Mouse (Mus musculus) inflammation-experienced regulatory T-cells (primary cell): Measurements from ENCODE around the gene Nek8. TPM values are rescaled to one million over a fixed set of nuclear protein-coding genes. Genes with fewer than 3 reads are reported as not detected.

ENCODE experiments used
- polyA plus RNA-seq, 2 experiments: library from polyadenylated mRNA; unstranded; fragments of 100-300 nt; shearing (Covaris generic); gene quantifications; one replicate each; pipeline ENCODE4 v1.2.1; 2017

Nek8 gene
- polyA plus RNA-seq = 10 to 100 TPM; 10.2 to 10.5 TPM

GRCm38 (mm10) chr11:78176402-78176862 lies at the start of gene Nek8, which contains the start of gene Tlcd1:
TSS of gene Nek8 (minus strand) at chr11:78176675.
TSS of gene Tlcd1 (plus strand) at chr11:78176711.

DNA sequence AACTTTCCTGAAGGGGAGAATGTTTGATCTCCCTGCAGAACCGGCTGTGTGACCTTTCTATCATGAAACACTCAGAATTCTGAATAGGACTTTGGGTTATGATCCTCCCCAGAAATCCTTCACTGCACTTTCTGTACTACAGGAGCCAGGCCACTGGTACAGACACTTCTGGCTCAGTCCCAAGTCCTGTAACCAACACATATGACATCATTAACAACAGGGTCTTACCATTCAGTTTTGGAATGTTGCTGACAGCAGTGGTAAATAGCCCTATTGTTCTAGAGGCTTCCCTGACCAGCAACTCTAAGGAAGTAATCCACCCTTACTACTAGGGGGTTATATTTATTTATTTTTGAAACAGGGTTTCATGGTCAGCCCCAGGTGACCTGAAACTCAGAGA lies 16.6 kb upstream of the Nek8 start, which contains the start of gene Proca1:
TSS of gene Proca1 (plus strand) at position 280 of the 400 bp plus-strand sequence.

DNA sequence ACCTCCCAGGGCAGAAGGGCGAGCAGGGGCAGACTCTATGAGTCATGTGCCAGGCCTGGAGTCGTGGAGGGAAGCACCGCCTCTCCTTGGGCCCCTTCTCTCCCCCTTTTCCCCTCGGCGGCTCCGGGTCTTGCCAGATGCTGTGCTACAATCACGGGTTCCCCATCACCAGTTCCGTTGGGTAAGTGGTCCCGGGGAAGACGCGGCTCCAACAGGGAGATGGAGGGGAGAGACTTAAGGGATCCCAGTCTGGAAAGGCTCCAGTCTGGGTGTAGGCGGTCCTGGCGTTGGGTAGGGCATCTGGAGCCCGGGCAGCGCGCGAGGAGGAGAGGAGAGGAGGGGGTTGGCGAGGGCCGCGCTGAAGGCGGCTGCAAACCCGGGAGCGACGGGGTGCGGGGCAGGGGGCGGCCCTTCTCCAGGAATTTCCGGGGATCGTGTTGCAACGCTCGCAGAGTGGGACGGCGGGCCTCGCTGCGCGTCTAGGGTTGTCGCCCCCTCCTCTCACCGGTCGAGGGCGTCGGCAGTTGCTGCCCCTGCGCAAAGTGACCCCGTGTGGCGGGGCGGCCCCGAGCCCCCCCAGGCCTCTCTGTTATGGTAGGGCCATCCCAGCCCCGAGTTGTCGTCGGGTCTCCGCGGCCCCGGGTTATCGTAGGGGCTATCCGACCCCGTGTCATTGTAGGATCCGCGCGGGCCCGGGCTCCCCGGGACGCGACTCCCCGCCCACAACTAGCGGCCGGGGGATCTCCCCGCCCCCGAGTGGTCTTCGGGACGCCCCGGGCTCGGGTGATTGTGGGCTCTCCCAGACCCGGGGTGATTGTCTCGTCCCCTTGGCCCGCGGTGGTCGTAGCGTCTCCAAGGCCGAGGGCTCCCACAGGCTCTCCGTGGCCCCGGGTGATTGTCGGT lies 12.1 kb upstream of the Nek8 start, which contains the start of gene Rab34:
TSS of gene Rab34 (plus strand) at position 100 of the 903 bp plus-strand sequence.

GRCm38 (mm10) chr11:78182961-78183844 lies 6.7 kb upstream of the Nek8 start, which contains the start of gene Rpl23a:
TSS of gene Rpl23a (minus strand) at chr11:78183584.

DNA sequence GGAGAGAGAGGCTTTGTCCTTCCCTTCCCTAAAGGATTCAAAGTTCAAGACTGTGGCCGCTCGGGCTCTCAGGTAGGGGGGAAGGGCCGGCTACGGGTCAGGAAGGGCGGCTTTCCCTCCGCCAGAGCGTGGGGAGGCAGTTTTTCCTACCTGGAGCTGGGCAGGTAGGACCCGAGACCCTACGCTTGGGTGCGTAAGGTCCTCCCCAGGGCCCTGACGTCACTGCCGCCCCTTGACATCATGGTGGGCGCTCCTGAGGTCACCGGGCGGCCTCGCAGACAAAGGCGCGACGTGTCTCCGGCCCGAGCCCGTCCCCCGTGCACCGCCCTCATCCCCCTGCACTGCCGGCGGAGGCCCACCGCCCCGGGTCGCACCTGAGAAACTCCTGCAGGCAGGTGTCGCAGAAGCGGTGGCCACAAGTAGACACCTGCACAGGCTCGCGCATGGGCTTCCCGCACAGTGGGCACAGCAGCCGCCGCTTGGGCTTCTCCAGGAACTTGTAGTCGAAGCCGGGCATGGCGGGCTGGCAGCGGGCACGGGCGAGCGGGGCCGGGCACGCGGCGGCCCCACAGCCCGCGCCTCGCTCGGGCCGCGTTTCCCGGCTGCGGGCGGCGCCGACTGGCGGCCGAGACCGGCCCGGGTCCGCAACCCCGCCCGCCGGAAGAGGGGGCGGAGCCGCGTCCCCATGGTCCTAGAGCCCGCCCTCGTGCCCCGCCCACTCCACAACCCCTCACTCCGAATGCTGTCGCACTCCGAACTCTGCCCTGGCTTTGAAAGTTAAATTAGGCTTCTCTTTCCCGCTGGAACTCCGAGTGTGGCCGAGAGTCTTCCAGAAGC lies 11.3 kb downstream of the Nek8 start, which contains the start of gene Traf4:
TSS of gene Traf4 (minus strand) at position 666 of the 837 bp plus-strand sequence.

Other genes with a start within 250 kb of the Nek8 start
- gene Sez6, start 245.9 kb downstream of the Nek8 start, polyA plus RNA-seq = 1 to 10 TPM in 1 of 2 experiments, under 1 TPM in 1; 0.18 to 1.2 TPM
- 10 to 100 TPM; 39.8 to 49.5 TPM for gene Phf12, start 193.9 kb downstream of the Nek8 start, polyA plus RNA-seq
- gene Dhrs13, start 144.4 kb downstream of the Nek8 start, polyA plus RNA-seq = 10 to 100 TPM in 1 of 2 experiments, 1 to 10 TPM in 1; 3.5 to 11.3 TPM
- 10 to 100 TPM; 45.2 to 46.9 TPM for gene Flot2, start 138.7 kb downstream of the Nek8 start, polyA plus RNA-seq
- gene Eral1, start 96.3 kb downstream of the Nek8 start, polyA plus RNA-seq = 10 to 100 TPM; 35.2 to 42.6 TPM
- 10 to 100 TPM; 16.4 to 22.2 TPM for gene Fam222b, start 82.0 kb downstream of the Nek8 start, polyA plus RNA-seq
- 10 to 100 TPM; 37.7 to 41.3 TPM for gene Traf4, start 11.1 kb downstream of the Nek8 start, polyA plus RNA-seq
- gene Tlcd1, start within 50 bp of the Nek8 start, polyA plus RNA-seq = 1 to 10 TPM; 3.2 to 3.4 TPM
- gene Rpl23a, start 6.9 kb upstream of the Nek8 start, polyA plus RNA-seq = 1,000 to 10,000 TPM; 1,229 to 1,373 TPM
- 1 to 10 TPM; 1.6 to 3.9 TPM for gene Rab34, start 11.8 kb upstream of the Nek8 start, polyA plus RNA-seq
- gene Proca1, start 16.7 kb upstream of the Nek8 start, polyA plus RNA-seq = 1 to 10 TPM in 1 of 2 experiments, under 1 TPM in 1; 0.71 to 3.6 TPM
- gene Sdf2, start 69.1 kb upstream of the Nek8 start, polyA plus RNA-seq = 100 to 1,000 TPM in 1 of 2 experiments, 10 to 100 TPM in 1; 85.9 to 108 TPM
- gene Supt6, start 69.3 kb upstream of the Nek8 start, polyA plus RNA-seq = 10 to 100 TPM; 35.7 to 38.9 TPM
- 10 to 100 TPM; 70.9 to 82.1 TPM for gene 2610507B11Rik, start 85.1 kb upstream of the Nek8 start, polyA plus RNA-seq
- gene BC030499, start 114.2 kb upstream of the Nek8 start, polyA plus RNA-seq = 1 to 10 TPM in 1 of 2 experiments, under 1 TPM in 1; 0.61 to 1.1 TPM
- gene Spag5, start 124.9 kb upstream of the Nek8 start, polyA plus RNA-seq = 1 to 10 TPM; 1.8 to 2.6 TPM
- 10 to 100 TPM in 1 of 2 experiments, 1 to 10 TPM in 1; 4.7 to 11.9 TPM for gene Aldoc, start 146.3 kb upstream of the Nek8 start, polyA plus RNA-seq
- 100 to 1,000 TPM in 1 of 2 experiments, 10 to 100 TPM in 1; 97.8 to 113 TPM for gene Pigs, start 151.7 kb upstream of the Nek8 start, polyA plus RNA-seq
- 10 to 100 TPM; 58.4 to 82.5 TPM for gene Unc119, start 166.8 kb upstream of the Nek8 start, polyA plus RNA-seq
- gene Foxn1, start 209.9 kb upstream of the Nek8 start, polyA plus RNA-seq = under 1 TPM; 0.30 to 0.45 TPM
- gene Slc13a2, start 245.5 kb upstream of the Nek8 start, polyA plus RNA-seq = not detected